Mouse (Mus musculus): Measurements from ENCODE around the gene Tm4sf5. TPM values are rescaled to one million over a fixed set of nuclear protein-coding genes. Genes with fewer than 3 reads are reported as not detected.
A peak's percentile ranks its signal among the peaks of the same experiment; 100 is the strongest.

Tm4sf5 gene
- polyA plus RNA-seq, 1 experiment from 2014 or later: not detected

GRCm38 (mm10) chr11:70511825-70512224, 6.8 kb downstream of the Tm4sf5 start:
- Histone ChIP-seq H3K9ac (replicated peaks; ENCODE audit: low read length) (no peak overlapping the region), H3K4me3 (ENCODE audit: low read depth, low read length) (no peak overlapping the region), H3K36me3 (replicated peaks; ENCODE audit: control insufficient read depth, insufficient read depth, low read depth, low read length) (no peaks in the 10 kb centered on the region), H3K4me1 (ENCODE audit: control insufficient read depth, insufficient read depth, low read length) (0 out of 2 replicates have a peak, but pooled peaks cover 2% of the 10 kb centered on the region), H3K9me3 (replicated peaks; ENCODE audit: control insufficient read depth, low read length) (no peaks in the 10 kb centered on the region), H3K27ac (replicated peaks; ENCODE audit: low read depth, low read length) (no peak overlapping the region), H3K4me2 (ENCODE audit: low read depth, low read length) (no peak overlapping the region), H3K27me3 (ENCODE audit: control insufficient read depth, insufficient read depth, low read length) (no peaks in the 10 kb centered on the region)
- no peak for ATAC-seq (replicated peaks; ENCODE audit: insufficient number of reproducible peaks, low FRiP score, low TSS enrichment, low read depth)
- 89% methylated on average over 7 of the region's 7 CpGs for WGBS
- DNase-seq (ENCODE audit: low spot score): no peak

- H3K9me3 ChIP-seq (replicated peaks; ENCODE audit: control insufficient read depth, low read length): no peaks in the 10 kb centered on the region
- no peak overlapping the region for H3K4me2 ChIP-seq (ENCODE audit: low read depth, low read length)
- WGBS: 76% methylated on average over 7 of the region's 7 CpGs
- H3K27ac ChIP-seq (replicated peaks; ENCODE audit: low read depth, low read length): no peak overlapping the region
- H3K27me3 ChIP-seq (ENCODE audit: control insufficient read depth, insufficient read depth, low read length): no peaks in the 10 kb centered on the region
- H3K4me1 ChIP-seq (ENCODE audit: control insufficient read depth, insufficient read depth, low read length): 0 out of 2 replicates have a peak, but pooled peaks cover 2% of the 10 kb centered on the region
- no peaks in the 10 kb centered on the region for H3K36me3 ChIP-seq (replicated peaks; ENCODE audit: control insufficient read depth, insufficient read depth, low read depth, low read length)
- DNase-seq (ENCODE audit: low spot score): no peak
- H3K4me3 ChIP-seq (ENCODE audit: low read depth, low read length): no peak overlapping the region
- ATAC-seq (replicated peaks; ENCODE audit: insufficient number of reproducible peaks, low FRiP score, low TSS enrichment, low read depth): no peak
- no peak overlapping the region for H3K9ac ChIP-seq (replicated peaks; ENCODE audit: low read length)
Observed at GRCm38 (mm10) chr11:70512709-70513342, 7.8 kb downstream of the Tm4sf5 start.

GRCm38 (mm10) chr11:70513520-70513919, 8.5 kb downstream of the Tm4sf5 start:
- Histone ChIP-seq H3K36me3 (replicated peaks; ENCODE audit: control insufficient read depth, insufficient read depth, low read depth, low read length) (no peaks in the 10 kb centered on the region), H3K27me3 (ENCODE audit: control insufficient read depth, insufficient read depth, low read length) (no peaks in the 10 kb centered on the region), H3K4me3 (ENCODE audit: low read depth, low read length) (no peak overlapping the region), H3K9ac (replicated peaks; ENCODE audit: low read length) (no peak overlapping the region), H3K4me1 (ENCODE audit: control insufficient read depth, insufficient read depth, low read length) (0 out of 2 replicates have a peak, but pooled peaks cover 2% of the 10 kb centered on the region), H3K27ac (replicated peaks; ENCODE audit: low read depth, low read length) (no peak overlapping the region), H3K4me2 (ENCODE audit: low read depth, low read length) (no peak overlapping the region), H3K9me3 (replicated peaks; ENCODE audit: control insufficient read depth, low read length) (no peaks in the 10 kb centered on the region)
- ATAC-seq (replicated peaks; ENCODE audit: insufficient number of reproducible peaks, low FRiP score, low TSS enrichment, low read depth) (no peak), DNase-seq (ENCODE audit: low spot score) (no peak)
- 57% methylated on average over 11 of the region's 11 CpGs for WGBS

- DNase-seq (ENCODE audit: low spot score) (no peak), ATAC-seq (replicated peaks; ENCODE audit: insufficient number of reproducible peaks, low FRiP score, low TSS enrichment, low read depth) (no peak)
- H3K27ac ChIP-seq (replicated peaks; ENCODE audit: low read depth, low read length): no peak within 1 kb of the TSS
- no peaks in the 10 kb centered on the region for H3K9me3 ChIP-seq (replicated peaks; ENCODE audit: control insufficient read depth, low read length)
- 86% methylated on average over 7 of the region's 7 CpGs for WGBS
- H3K9ac ChIP-seq (replicated peaks; ENCODE audit: low read length): no peak within 1 kb of the TSS
- no peaks in the 10 kb centered on the region for H3K27me3 ChIP-seq (ENCODE audit: control insufficient read depth, insufficient read depth, low read length)
- no peak within 1 kb of the TSS for H3K4me3 ChIP-seq (ENCODE audit: low read depth, low read length)
- H3K4me1 ChIP-seq (ENCODE audit: control insufficient read depth, insufficient read depth, low read length): 0 out of 2 replicates have a peak, but pooled peaks cover 2% of the 10 kb centered on the region
- H3K36me3 ChIP-seq (replicated peaks; ENCODE audit: control insufficient read depth, insufficient read depth, low read depth, low read length): no peaks in the 10 kb centered on the region
- H3K4me2 ChIP-seq (ENCODE audit: low read depth, low read length): no peak within 1 kb of the TSS
Observed at GRCm38 (mm10) chr11:70514288-70514687, 9.2 kb downstream of the Tm4sf5 start, which contains the start of gene Vmo1. Gene Vmo1, minus strand, starts transcription at chr11:70514616.

- H3K9me3 ChIP-seq (replicated peaks; ENCODE audit: control insufficient read depth, low read length): no peaks in the 10 kb centered on the region
- H3K36me3 ChIP-seq (replicated peaks; ENCODE audit: control insufficient read depth, insufficient read depth, low read depth, low read length): no peaks in the 10 kb centered on the region
- H3K9ac ChIP-seq (replicated peaks; ENCODE audit: low read length): no peak overlapping the region
- WGBS: 30% methylated on average over 2 of the region's 2 CpGs
- no peak overlapping the region for H3K4me3 ChIP-seq (ENCODE audit: low read depth, low read length)
- H3K4me2 ChIP-seq (ENCODE audit: low read depth, low read length): no peak overlapping the region
- DNase-seq (ENCODE audit: low spot score): peak; percentile 77
- no peak overlapping the region for H3K27ac ChIP-seq (replicated peaks; ENCODE audit: low read depth, low read length)
- no peak for ATAC-seq (replicated peaks; ENCODE audit: insufficient number of reproducible peaks, low FRiP score, low TSS enrichment, low read depth)
- H3K4me1 ChIP-seq (ENCODE audit: control insufficient read depth, insufficient read depth, low read length): no peaks in the 10 kb centered on the region
- H3K27me3 ChIP-seq (ENCODE audit: control insufficient read depth, insufficient read depth, low read length): no peaks in the 10 kb centered on the region
Observed at GRCm38 (mm10) chr11:70516352-70516751, 11.3 kb downstream of the Tm4sf5 start.

GRCm38 (mm10) chr11:70518436-70518835, 13.4 kb downstream of the Tm4sf5 start:
- Histone ChIP-seq H3K4me3 (ENCODE audit: low read depth, low read length) (no peak overlapping the region), H3K4me2 (ENCODE audit: low read depth, low read length) (no peak overlapping the region), H3K9ac (replicated peaks; ENCODE audit: low read length) (no peak overlapping the region), H3K9me3 (replicated peaks; ENCODE audit: control insufficient read depth, low read length) (no peaks in the 10 kb centered on the region), H3K27me3 (ENCODE audit: control insufficient read depth, insufficient read depth, low read length) (no peaks in the 10 kb centered on the region), H3K4me1 (ENCODE audit: control insufficient read depth, insufficient read depth, low read length) (no peaks in the 10 kb centered on the region), H3K36me3 (replicated peaks; ENCODE audit: control insufficient read depth, insufficient read depth, low read depth, low read length) (no peaks in the 10 kb centered on the region), H3K27ac (replicated peaks; ENCODE audit: low read depth, low read length) (no peak overlapping the region)
- no peak for ATAC-seq (replicated peaks; ENCODE audit: insufficient number of reproducible peaks, low FRiP score, low TSS enrichment, low read depth)
- 58% methylated on average over 1 of the region's 1 CpGs for WGBS
- no peak for DNase-seq (ENCODE audit: low spot score)

GRCm38 (mm10) chr11:70518923-70519322, 13.9 kb downstream of the Tm4sf5 start, which contains the start of gene Gltpd2:
Gene Gltpd2, plus strand, starts transcription at chr11:70519196.
- Histone ChIP-seq H3K4me3 (ENCODE audit: low read depth, low read length) (peak within 1 kb of the TSS; percentile 5), H3K4me2 (ENCODE audit: low read depth, low read length) (peak within 1 kb of the TSS; percentile 24), H3K4me1 (ENCODE audit: control insufficient read depth, insufficient read depth, low read length) (no peaks in the 10 kb centered on the region), H3K27ac (replicated peaks; ENCODE audit: low read depth, low read length) (no peak within 1 kb of the TSS), H3K27me3 (ENCODE audit: control insufficient read depth, insufficient read depth, low read length) (no peaks in the 10 kb centered on the region), H3K36me3 (replicated peaks; ENCODE audit: control insufficient read depth, insufficient read depth, low read depth, low read length) (no peaks in the 10 kb centered on the region), H3K9ac (replicated peaks; ENCODE audit: low read length) (peak within 1 kb of the TSS; percentile 43), H3K9me3 (replicated peaks; ENCODE audit: control insufficient read depth, low read length) (no peaks in the 10 kb centered on the region)
- ATAC-seq (replicated peaks; ENCODE audit: insufficient number of reproducible peaks, low FRiP score, low TSS enrichment, low read depth) (no peak), DNase-seq (ENCODE audit: low spot score) (no peak)
- 79% methylated on average over 10 of the region's 10 CpGs for WGBS

GRCm38 (mm10) chr11:70520178-70520769, 15.2 kb downstream of the Tm4sf5 start:
- 14% methylated on average over 41 of the region's 41 CpGs for WGBS
- H3K27ac ChIP-seq (replicated peaks; ENCODE audit: low read depth, low read length): no peak overlapping the region
- peak overlapping the region; percentile 24 for H3K4me2 ChIP-seq (ENCODE audit: low read depth, low read length)
- H3K9ac ChIP-seq (replicated peaks; ENCODE audit: low read length): peak overlapping the region; percentile 43
- no peaks in the 10 kb centered on the region for H3K4me1 ChIP-seq (ENCODE audit: control insufficient read depth, insufficient read depth, low read length)
- H3K36me3 ChIP-seq (replicated peaks; ENCODE audit: control insufficient read depth, insufficient read depth, low read depth, low read length): no peaks in the 10 kb centered on the region
- peak overlapping the region; percentile 5 for H3K4me3 ChIP-seq (ENCODE audit: low read depth, low read length)
- no peak; the same call in 1 of the 2 replicates for ATAC-seq (replicated peaks; ENCODE audit: insufficient number of reproducible peaks, low FRiP score, low TSS enrichment, low read depth)
- peak; percentile 40 for DNase-seq (ENCODE audit: low spot score)
- no peaks in the 10 kb centered on the region for H3K9me3 ChIP-seq (replicated peaks; ENCODE audit: control insufficient read depth, low read length)
- no peaks in the 10 kb centered on the region for H3K27me3 ChIP-seq (ENCODE audit: control insufficient read depth, insufficient read depth, low read length)

All from embryonic facial prominence, embryonic 11.5 days (tissue).